Mouse (Mus musculus): ENCODE measurements around the gene Tnp1. TPM values are rescaled to one million over a fixed set of nuclear protein-coding genes. Genes with fewer than 3 reads are reported as not detected.

Gene Tnp1
- total RNA-seq, 1 experiment, result not detected

DNA sequence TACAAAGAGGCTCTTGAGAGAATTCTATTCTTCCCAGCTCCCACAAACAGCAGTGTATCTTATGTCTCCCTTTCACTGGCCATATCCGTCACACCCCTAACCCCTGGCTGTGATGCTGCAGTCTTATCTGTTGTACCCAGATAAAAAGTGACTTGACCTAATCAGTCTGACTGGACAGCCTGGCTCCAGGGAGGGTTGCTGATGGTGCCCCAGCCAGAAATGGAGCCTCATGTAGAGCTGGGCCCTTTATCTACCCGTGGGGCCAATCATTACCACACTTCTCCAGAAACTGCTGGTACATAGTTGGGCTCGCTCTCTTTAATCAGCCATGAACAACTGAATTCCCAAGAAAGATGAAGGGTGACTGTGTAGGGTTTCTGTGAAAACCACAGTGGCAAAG lies 22.8 kb upstream of the Tnp1 start:
- H3K27ac ChIP-seq (ENCODE audit: insufficient read depth, low read depth, low read length, poor library complexity, severe bottlenecking), result no peak overlapping the region
- no peak for DNase-seq (ENCODE audit: low read depth, low spot score)
- in situ Hi-C loops (cut with MboI; ENCODE audit: low sequenced_read_pairs in 2 of 2, unreplicated experiment in 2 of 2), result no loop called here

DNA sequence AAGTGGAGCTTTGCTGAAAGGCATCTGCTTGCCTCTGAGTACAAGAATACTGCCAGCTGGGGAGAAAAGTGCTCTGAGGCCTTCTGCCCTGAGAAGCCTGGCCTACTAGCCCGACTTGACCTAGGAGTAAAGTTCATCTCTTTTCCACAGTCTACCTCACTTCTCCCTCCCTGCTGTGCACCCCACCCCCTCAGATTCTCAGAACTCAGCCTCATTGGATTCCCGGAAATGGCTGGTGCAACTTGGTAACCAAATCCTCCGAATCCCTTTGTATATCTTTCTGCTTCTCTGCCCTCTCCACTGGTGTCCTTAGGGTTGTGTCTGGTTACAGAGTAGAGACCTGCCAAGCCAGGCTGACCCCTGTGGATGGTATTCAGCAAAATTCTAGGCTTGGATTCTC lies 20.8 kb upstream of the Tnp1 start:
- peaks cover 0 to 3% of the 10 kb centered on the region in 2 experiments; a peak in 1 of 4 replicates for H3K4me1 ChIP-seq (ENCODE audit: control insufficient read depth in 2 of 2, insufficient read depth in 2 of 2, low read length in 2 of 2, poor library complexity in 1 of 2)
- no peaks in the 10 kb centered on the region for H3K9me3 ChIP-seq (ENCODE audit: control insufficient read depth, insufficient read depth, low read depth, low read length)
- H3K9ac ChIP-seq (ENCODE audit: insufficient read depth, low read depth, low read length, poor library complexity, severe bottlenecking), result no peak overlapping the region
- DNase-seq (ENCODE audit: low read depth, low spot score), result no peak
- H3K4me3 ChIP-seq (ENCODE audit: insufficient read depth in 1 of 2, low read depth in 1 of 2, low read length in 2 of 2, poor library complexity in 1 of 2, severe bottlenecking in 1 of 2), result no peak overlapping the region
- H3K36me3 ChIP-seq (ENCODE audit: control insufficient read depth, insufficient read depth, low read length, poor library complexity, severe bottlenecking), result no peaks in the 10 kb centered on the region
- in situ Hi-C loops (cut with MboI; ENCODE audit: low sequenced_read_pairs in 2 of 2, unreplicated experiment in 2 of 2), result no loop called here
- H3K27ac ChIP-seq (ENCODE audit: insufficient read depth, low read depth, low read length, poor library complexity, severe bottlenecking), result no peak overlapping the region
- TF ChIP-seq MAFK (IDR thresholded peaks at IDR 0.05; ENCODE audit: insufficient read depth, low read depth, low read length) (no peak), ZC3H11A (IDR thresholded peaks at IDR 0.05; ENCODE audit: borderline replicate concordance, low read depth, low read length) (no peak), ZNF384 (IDR thresholded peaks at IDR 0.05; ENCODE audit: low read depth, low read length) (no peak), CHD2 (IDR thresholded peaks at IDR 0.05; ENCODE audit: low read depth, low read length) (no peak)

More for the DNA sequence above, 22.8 kb upstream of the Tnp1 start:
- Histone ChIP-seq H3K36me3 (ENCODE audit: control insufficient read depth, insufficient read depth, low read length, poor library complexity, severe bottlenecking) (no peaks in the 10 kb centered on the region), H3K9ac (ENCODE audit: insufficient read depth, low read depth, low read length, poor library complexity, severe bottlenecking) (no peak overlapping the region), H3K4me3 (ENCODE audit: insufficient read depth in 1 of 2, low read depth in 1 of 2, low read length in 2 of 2, poor library complexity in 1 of 2, severe bottlenecking in 1 of 2) (no peak overlapping the region), H3K4me1 (ENCODE audit: control insufficient read depth in 2 of 2, insufficient read depth in 2 of 2, low read length in 2 of 2, poor library complexity in 1 of 2) (peaks cover 0 to 3% of the 10 kb centered on the region in 2 experiments; a peak in 1 of 4 replicates), H3K9me3 (ENCODE audit: control insufficient read depth, insufficient read depth, low read depth, low read length) (no peaks in the 10 kb centered on the region)
- TF ChIP-seq ZC3H11A (IDR thresholded peaks at IDR 0.05; ENCODE audit: borderline replicate concordance, low read depth, low read length) (no peak), HCFC1 (IDR thresholded peaks at IDR 0.05; ENCODE audit: borderline replicate concordance, insufficient read depth, low read length) (no peak), MAFK (IDR thresholded peaks at IDR 0.05; ENCODE audit: insufficient read depth, low read depth, low read length) (no peak)

DNA sequence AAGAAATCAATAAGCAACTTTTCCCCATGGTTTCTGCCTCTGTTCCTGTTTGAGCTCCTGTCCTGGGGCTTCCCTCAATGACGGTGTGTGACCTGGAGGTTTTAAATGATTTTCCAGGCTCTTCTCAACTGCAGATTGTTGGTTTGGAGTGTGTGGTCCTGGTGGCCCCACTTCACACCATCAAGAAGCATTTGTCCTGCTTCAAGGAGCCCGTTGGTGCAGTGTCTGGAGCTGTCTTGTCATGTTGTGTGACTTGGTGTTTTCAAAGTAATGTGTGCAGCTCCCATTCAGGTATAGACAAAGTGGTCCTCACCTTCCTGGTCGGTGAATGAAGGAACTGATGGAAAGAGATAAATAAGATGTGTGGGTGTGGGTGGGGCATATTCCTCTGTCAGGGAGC lies 20.0 kb upstream of the Tnp1 start:
- in situ Hi-C loops (cut with MboI; ENCODE audit: low sequenced_read_pairs in 2 of 2, unreplicated experiment in 2 of 2), result no loop called here
- Histone ChIP-seq H3K4me3 (ENCODE audit: insufficient read depth in 1 of 2, low read depth in 1 of 2, low read length in 2 of 2, poor library complexity in 1 of 2, severe bottlenecking in 1 of 2) (no peak overlapping the region), H3K36me3 (ENCODE audit: control insufficient read depth, insufficient read depth, low read length, poor library complexity, severe bottlenecking) (no peaks in the 10 kb centered on the region), H3K9ac (ENCODE audit: insufficient read depth, low read depth, low read length, poor library complexity, severe bottlenecking) (no peak overlapping the region), H3K27ac (ENCODE audit: insufficient read depth, low read depth, low read length, poor library complexity, severe bottlenecking) (no peak overlapping the region), H3K9me3 (ENCODE audit: control insufficient read depth, insufficient read depth, low read depth, low read length) (no peaks in the 10 kb centered on the region), H3K4me1 (ENCODE audit: control insufficient read depth in 2 of 2, insufficient read depth in 2 of 2, low read length in 2 of 2, poor library complexity in 1 of 2) (peaks cover 0 to 3% of the 10 kb centered on the region in 2 experiments; a peak in 1 of 4 replicates)
- no peak for TF ChIP-seq ZC3H11A (IDR thresholded peaks at IDR 0.05; ENCODE audit: borderline replicate concordance, low read depth, low read length)
- DNase-seq (ENCODE audit: low read depth, low spot score), result no peak

DNA sequence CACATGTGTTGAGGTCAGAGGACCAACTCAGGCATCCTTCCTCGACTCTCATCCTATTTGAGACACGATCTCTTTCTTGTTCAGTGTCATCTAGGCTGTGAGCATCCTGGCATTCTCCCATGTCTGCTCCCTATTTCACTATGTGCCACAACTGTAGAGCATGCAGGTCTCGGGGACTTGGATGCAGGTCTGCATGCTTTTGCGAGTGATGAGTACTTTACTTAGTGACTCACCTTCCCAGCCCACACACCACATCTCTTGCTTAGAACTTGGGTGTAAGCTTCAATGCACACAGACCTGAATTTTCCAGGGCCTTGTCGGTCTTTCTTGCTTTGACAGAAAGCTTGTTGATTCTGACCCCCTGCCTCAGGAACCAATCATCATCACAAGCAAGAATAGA lies 16.8 kb upstream of the Tnp1 start:
- Histone ChIP-seq H3K4me1 (ENCODE audit: control insufficient read depth in 2 of 2, insufficient read depth in 2 of 2, low read length in 2 of 2, poor library complexity in 1 of 2) (peaks cover 0 to 3% of the 10 kb centered on the region in 2 experiments; a peak in 1 of 4 replicates), H3K4me3 (ENCODE audit: insufficient read depth in 1 of 2, low read depth in 1 of 2, low read length in 2 of 2, poor library complexity in 1 of 2, severe bottlenecking in 1 of 2) (no peak overlapping the region), H3K9me3 (ENCODE audit: control insufficient read depth, insufficient read depth, low read depth, low read length) (no peaks in the 10 kb centered on the region), H3K36me3 (ENCODE audit: control insufficient read depth, insufficient read depth, low read length, poor library complexity, severe bottlenecking) (no peaks in the 10 kb centered on the region), H3K9ac (ENCODE audit: insufficient read depth, low read depth, low read length, poor library complexity, severe bottlenecking) (no peak overlapping the region), H3K27ac (ENCODE audit: insufficient read depth, low read depth, low read length, poor library complexity, severe bottlenecking) (no peak overlapping the region)
- DNase-seq (ENCODE audit: low read depth, low spot score), result no peak
- in situ Hi-C loops (cut with MboI; ENCODE audit: low sequenced_read_pairs in 2 of 2, unreplicated experiment in 2 of 2), result no loop called here
- no peak for TF ChIP-seq CHD2 (IDR thresholded peaks at IDR 0.05; ENCODE audit: low read depth, low read length)

DNA sequence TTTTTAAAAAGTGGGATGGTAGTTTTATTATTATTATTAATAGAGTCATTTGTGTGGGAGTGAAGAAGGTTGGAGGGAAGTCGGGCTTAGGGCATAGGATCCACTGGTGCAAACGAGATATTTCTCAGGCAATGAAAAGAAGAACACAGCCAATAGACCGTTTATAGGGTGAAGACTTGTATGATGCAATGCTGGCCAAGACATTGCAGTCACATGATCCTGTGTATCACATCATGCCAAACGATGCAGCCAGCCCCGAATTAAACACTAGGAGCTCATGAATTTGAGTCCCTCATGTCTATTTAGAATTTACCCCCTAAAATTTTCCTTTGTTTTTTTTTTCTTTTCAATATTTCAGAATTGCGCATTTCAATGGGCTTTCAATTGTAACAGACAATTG lies 13.0 kb upstream of the Tnp1 start:
- no peaks in the 10 kb centered on the region for H3K9me3 ChIP-seq (ENCODE audit: control insufficient read depth, insufficient read depth, low read depth, low read length)
- TF ChIP-seq CHD2 (IDR thresholded peaks at IDR 0.05; ENCODE audit: low read depth, low read length), result no peak
- DNase-seq (ENCODE audit: low read depth, low spot score), result no peak
- H3K36me3 ChIP-seq (ENCODE audit: control insufficient read depth, insufficient read depth, low read length, poor library complexity, severe bottlenecking), result no peaks in the 10 kb centered on the region
- no peaks in the 10 kb centered on the region for H3K4me1 ChIP-seq (ENCODE audit: control insufficient read depth in 2 of 2, insufficient read depth in 2 of 2, low read length in 2 of 2, poor library complexity in 1 of 2)
- H3K9ac ChIP-seq (ENCODE audit: insufficient read depth, low read depth, low read length, poor library complexity, severe bottlenecking), result no peak overlapping the region
- H3K27ac ChIP-seq (ENCODE audit: insufficient read depth, low read depth, low read length, poor library complexity, severe bottlenecking), result no peak overlapping the region
- in situ Hi-C loops (cut with MboI; ENCODE audit: low sequenced_read_pairs in 2 of 2, unreplicated experiment in 2 of 2), result no loop called here
- H3K4me3 ChIP-seq (ENCODE audit: insufficient read depth in 1 of 2, low read depth in 1 of 2, low read length in 2 of 2, poor library complexity in 1 of 2, severe bottlenecking in 1 of 2), result no peak overlapping the region

Data from ES-E14 (cell line).